Mouse (Mus musculus): ENCODE data around the gene Otub1. TPM values are rescaled to one million over a fixed set of nuclear protein-coding genes. Genes with fewer than 3 reads are reported as not detected.

The Otub1 gene
- total and polyA plus RNA-seq, 3 experiments, result 102 to 139 (median 119) TPM

DNA sequence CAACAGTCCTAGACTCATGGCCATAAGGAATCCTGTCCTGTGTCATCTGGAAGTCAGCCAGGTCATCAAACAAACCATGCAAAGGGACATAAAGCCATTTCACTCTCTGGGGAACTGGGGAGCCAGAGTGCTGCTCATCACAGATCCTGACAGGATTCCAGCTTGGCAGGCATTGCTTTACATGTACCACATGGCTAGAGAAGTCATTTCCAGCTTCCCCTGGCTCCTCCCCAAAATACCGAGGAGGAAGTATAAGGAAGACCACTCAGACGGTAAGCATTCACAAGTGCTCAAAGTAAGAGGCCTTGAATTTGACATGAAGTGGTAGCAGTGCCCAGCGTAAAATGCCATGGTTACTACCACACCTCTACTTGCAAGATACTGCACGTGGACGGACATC is 8.4 kb upstream of the Otub1 start:
- dilution Hi-C loops (cut with MboI; ENCODE audit: extremely low pct_ligation_motif_present, extremely low pct_unique_long_range_greater_than_20kb, low sequenced_read_pairs) (no loop called here), in situ Hi-C loops (cut with MboI; ENCODE audit: low pct_ligation_motif_present, low pct_unique_long_range_greater_than_20kb, low sequenced_read_pairs) (no loop called here)
- Histone ChIP-seq H3K4me2 (ENCODE audit: insufficient read depth, low read depth, poor library complexity, severe bottlenecking) (no peak overlapping the region), H3K27ac (ENCODE audit: insufficient read depth, low read depth) (no peak overlapping the region), H3K4me3 (replicated peaks in 1 of 3; ENCODE audit: low read depth in 2 of 3, low read length in 2 of 3, poor library complexity in 1 of 3) (no peak overlapping the region), H3K27me3 (replicated peaks) (no peaks in the 10 kb centered on the region), H3K79me2 (replicated peaks; ENCODE audit: control insufficient read depth, extremely low read depth, insufficient read depth, poor library complexity, severe bottlenecking) (peaks cover 43% of the 10 kb centered on the region), H3K36me3 (replicated peaks in 1 of 2; ENCODE audit: control insufficient read depth in 1 of 2, insufficient read depth in 1 of 2, low read length in 1 of 2) (peaks cover 29 to 56% of the 10 kb centered on the region in 2 experiments), H3K9me3 (replicated peaks; ENCODE audit: low read length) (no peaks in the 10 kb centered on the region), H3K4me1 (ENCODE audit: control insufficient read depth in 1 of 2, insufficient read depth in 2 of 2) (peaks cover 8 to 33% of the 10 kb centered on the region in 2 experiments; a peak in 3 of 4 replicates), H3K9ac (ENCODE audit: insufficient read depth, low read depth) (no peak overlapping the region)
- no peak for DNase-seq (ENCODE audit: extremely low read depth)
- TF ChIP-seq SIN3A (IDR thresholded peaks at IDR 0.05; ENCODE audit: low read length), result no peak
- TF ChIP-seq GABPA (IDR thresholded peaks at IDR 0.05; ENCODE audit: insufficient replicate concordance, low read depth, low read length), result no peak
- TF ChIP-seq MAX (IDR thresholded peaks at IDR 0.05; ENCODE audit: low read length), result no peak
- no peak for TF ChIP-seq PAX5 (IDR thresholded peaks at IDR 0.05; ENCODE audit: low read length)
- no peak for TF ChIP-seq MAFK (IDR thresholded peaks at IDR 0.05; ENCODE audit: insufficient replicate concordance, low read length)
- no peak for TF ChIP-seq POLR2AphosphoS2 (IDR thresholded peaks at IDR 0.05; ENCODE audit: low read depth, low read length)
- no peak for TF ChIP-seq ZMIZ1 (IDR thresholded peaks at IDR 0.05; ENCODE audit: low read depth, low read length)
- no peak for TF ChIP-seq ZC3H11A (IDR thresholded peaks at IDR 0.05; ENCODE audit: low read depth, low read length)
- no peak for TF ChIP-seq JUND (conservative IDR thresholded peaks at IDR 0.05; ENCODE audit: low read depth, low read length)
- no peak for TF ChIP-seq MEF2A (IDR thresholded peaks at IDR 0.05; ENCODE audit: borderline replicate concordance, low read depth, low read length)
- no peak for TF ChIP-seq NRF1 (IDR thresholded peaks at IDR 0.05; ENCODE audit: low read depth, low read length)
- TF ChIP-seq EP300 (IDR thresholded peaks at IDR 0.05; ENCODE audit: low read length), result no peak
- TF ChIP-seq NELFE (IDR thresholded peaks at IDR 0.05; ENCODE audit: low read depth, low read length), result no peak
- TF ChIP-seq SMC3 (IDR thresholded peaks at IDR 0.05; ENCODE audit: low read depth, low read length), result no peak
- no peak for TF ChIP-seq TBP (conservative IDR thresholded peaks at IDR 0.05; ENCODE audit: low read depth, low read length)
- TF ChIP-seq USF1 (IDR thresholded peaks at IDR 0.05; ENCODE audit: low read depth, low read length), result no peak

DNA sequence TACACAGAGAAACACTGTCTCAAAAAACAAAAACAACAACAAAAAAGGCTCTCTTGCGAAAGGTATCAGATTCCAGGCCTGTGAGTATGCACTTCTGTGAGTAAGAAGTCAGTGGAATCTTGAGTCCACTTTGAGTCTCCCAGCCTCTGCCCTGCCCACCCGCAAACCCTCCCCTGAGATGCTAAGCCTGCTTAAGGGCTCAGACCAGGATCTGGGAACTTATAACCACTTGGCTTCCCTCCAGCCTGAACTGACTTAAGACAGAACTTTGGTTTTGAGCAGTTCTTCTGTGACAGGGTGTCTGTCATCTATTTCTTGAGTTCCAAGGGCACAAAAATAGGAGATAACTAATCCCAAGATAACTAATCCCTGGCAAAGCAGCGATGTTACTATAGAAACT is 6.9 kb upstream of the Otub1 start:
- Histone ChIP-seq H3K9ac (ENCODE audit: insufficient read depth, low read depth) (no peak overlapping the region), H3K27me3 (replicated peaks) (no peaks in the 10 kb centered on the region), H3K79me2 (replicated peaks; ENCODE audit: control insufficient read depth, extremely low read depth, insufficient read depth, poor library complexity, severe bottlenecking) (peaks cover 45% of the 10 kb centered on the region), H3K4me1 (ENCODE audit: control insufficient read depth in 1 of 2, insufficient read depth in 2 of 2) (peaks cover 8 to 26% of the 10 kb centered on the region in 2 experiments; a peak in 3 of 4 replicates), H3K9me3 (replicated peaks; ENCODE audit: low read length) (no peaks in the 10 kb centered on the region), H3K27ac (ENCODE audit: insufficient read depth, low read depth) (no peak overlapping the region), H3K36me3 (replicated peaks in 1 of 2; ENCODE audit: control insufficient read depth in 1 of 2, insufficient read depth in 1 of 2, low read length in 1 of 2) (peaks cover 29 to 56% of the 10 kb centered on the region in 2 experiments), H3K4me2 (ENCODE audit: insufficient read depth, low read depth, poor library complexity, severe bottlenecking) (no peak overlapping the region), H3K4me3 (replicated peaks in 1 of 3; ENCODE audit: low read depth in 2 of 3, low read length in 2 of 3, poor library complexity in 1 of 3) (no peak overlapping the region)
- dilution Hi-C loops (cut with MboI; ENCODE audit: extremely low pct_ligation_motif_present, extremely low pct_unique_long_range_greater_than_20kb, low sequenced_read_pairs) (no loop called here), in situ Hi-C loops (cut with MboI; ENCODE audit: low pct_ligation_motif_present, low pct_unique_long_range_greater_than_20kb, low sequenced_read_pairs) (no loop called here)
- DNase-seq (ENCODE audit: extremely low read depth), result no peak
- no peak for TF ChIP-seq POLR2AphosphoS2 (IDR thresholded peaks at IDR 0.05; ENCODE audit: low read depth, low read length)
- no peak for TF ChIP-seq TBP (conservative IDR thresholded peaks at IDR 0.05; ENCODE audit: low read depth, low read length)
- TF ChIP-seq JUN (IDR thresholded peaks at IDR 0.05; ENCODE audit: insufficient read depth, low read depth, low read length), result no peak
- no peak for TF ChIP-seq ETS1 (conservative IDR thresholded peaks at IDR 0.05; ENCODE audit: low read depth, low read length)
- TF ChIP-seq POLR2A (IDR thresholded peaks at IDR 0.05; ENCODE audit: low read depth, low read length), result no peak
- no peak for TF ChIP-seq NELFE (IDR thresholded peaks at IDR 0.05; ENCODE audit: low read depth, low read length)
- no peak for TF ChIP-seq BHLHE40 (IDR thresholded peaks at IDR 0.05; ENCODE audit: low read depth, low read length)
- no peak for TF ChIP-seq TCF12 (IDR thresholded peaks at IDR 0.05; ENCODE audit: low read depth, low read length)
- TF ChIP-seq MAX (IDR thresholded peaks at IDR 0.05; ENCODE audit: low read length), result no peak
- TF ChIP-seq GABPA (IDR thresholded peaks at IDR 0.05; ENCODE audit: insufficient replicate concordance, low read depth, low read length), result no peak
- TF ChIP-seq EP300 (IDR thresholded peaks at IDR 0.05; ENCODE audit: low read length), result no peak
- no peak for TF ChIP-seq CHD2 (IDR thresholded peaks at IDR 0.05; ENCODE audit: low read length)
- no peak for TF ChIP-seq SIN3A (IDR thresholded peaks at IDR 0.05; ENCODE audit: low read length)
- TF ChIP-seq ZC3H11A (IDR thresholded peaks at IDR 0.05; ENCODE audit: low read depth, low read length), result no peak
- no peak for TF ChIP-seq RAD21 (IDR thresholded peaks at IDR 0.05; ENCODE audit: low read depth, low read length)
- TF ChIP-seq E2F4 (IDR thresholded peaks at IDR 0.05; ENCODE audit: insufficient replicate concordance, low read depth, low read length), result no peak
- no peak for TF ChIP-seq MEF2A (IDR thresholded peaks at IDR 0.05; ENCODE audit: borderline replicate concordance, low read depth, low read length)

All from CH12.LX (cell line).